Mouse (Mus musculus) hindbrain, embryonic 14.5 days (tissue): ENCODE measurements around the gene Tceanc2. TPM values are rescaled to one million over a fixed set of nuclear protein-coding genes. Genes with fewer than 3 reads are reported as not detected.

Experiments used
- ATAC-seq: fragments of 200-750 bp; cut with Nextera tagmentation; 2 replicates; pipeline ENCODE4 v1.8.0; 2017; ENCODE audit warnings: moderate number of reproducible peaks, mild to moderate bottlenecking, moderate TSS enrichment, moderate library complexity; ENCODE audit not compliant: low FRiP score
- DNase-seq: peaks from one replicate; pipeline ENCODE4 v3.0.0-alpha.2; 2015; ENCODE audit warnings: low spot score
- H3K27ac ChIP-seq: fragments of 300-500 bp; sonication (generic); 2 replicates; pipeline ENCODE4 v1.5.1; 2014; ENCODE audit warnings: mild to moderate bottlenecking, moderate library complexity
- H3K27me3 ChIP-seq: fragments of 300-500 bp; sonication (generic); 2 replicates; pipeline ENCODE4 v1.6.1; 2014; ENCODE audit warnings: mild to moderate bottlenecking, low read length, mixed read lengths; ENCODE audit not compliant: control insufficient read depth, insufficient read depth
- H3K36me3 ChIP-seq: fragments of 300-500 bp; sonication (generic); replicated peaks from 2 replicates; pipeline ENCODE4 v1.6.1; 2014; ENCODE audit not compliant: control insufficient read depth, insufficient read depth
- H3K4me1 ChIP-seq: fragments of 300-500 bp; sonication (generic); replicated peaks from 2 replicates; pipeline ENCODE4 v1.6.1; 2014; ENCODE audit warnings: antibody characterized with exemption, low read length, mixed read lengths; ENCODE audit not compliant: control insufficient read depth, insufficient read depth
- H3K4me2 ChIP-seq: fragments of 300-500 bp; sonication (generic); replicated peaks from 2 replicates; pipeline ENCODE4 v1.6.1; 2014; ENCODE audit warnings: mild to moderate bottlenecking, moderate library complexity
- H3K4me3 ChIP-seq: fragments of 300-500 bp; sonication (generic); replicated peaks from 2 replicates; pipeline ENCODE4 v1.5.1; 2014; ENCODE audit warnings: mild to moderate bottlenecking, low read length
- H3K9ac ChIP-seq: fragments of 300-500 bp; sonication (generic); 2 replicates; pipeline ENCODE4 v1.6.1; 2014
- H3K9me3 ChIP-seq: fragments of 300-500 bp; sonication (generic); 2 replicates; pipeline ENCODE4 v1.6.1; 2016; ENCODE audit warnings: low read length; ENCODE audit not compliant: control insufficient read depth
- WGBS: fragments of 180-500 bp; shearing (Covaris S2); extraction: QIAGEN DNeasy Blood & Tissue Kit; methylation state at CpG from one replicate; pipeline ENCODE4 v1.1.7; 2014; 5-methylcytosine and 5-hydroxymethylcytosine counted together
- polyA plus RNA-seq: library from polyadenylated mRNA; unstranded; fragments of >200 nt; fragmentation: Nextera tagmentation; extraction: Ambion mirVana; gene quantifications from 2 replicates; pipeline ENCODE4 v1.2.1, GENCODE M21; 2014

Tceanc2 gene
- polyA plus RNA-seq, 1 experiment from 2014 or later: 22.9 TPM

GRCm38 (mm10) chr4:107163341-107163740 is 15.6 kb downstream of the Tceanc2 start:
- DNase-seq: no peak
- H3K27me3 ChIP-seq: no peaks in the 10 kb centered on the region

GRCm38 (mm10) chr4:107160181-107160580 is 18.7 kb downstream of the Tceanc2 start:
- no peak overlapping the region for H3K9ac ChIP-seq
- H3K27me3 ChIP-seq: no peaks in the 10 kb centered on the region
- ATAC-seq: no peak
- H3K4me3 ChIP-seq: no peak overlapping the region
- no peaks in the 10 kb centered on the region for H3K4me1 ChIP-seq
- no peak overlapping the region for H3K27ac ChIP-seq
- no peak for DNase-seq
- H3K4me2 ChIP-seq: no peak overlapping the region
- WGBS: 94% methylated on average over 8 of the region's 8 CpGs
- no peaks in the 10 kb centered on the region for H3K9me3 ChIP-seq
- peaks cover 17% of the 10 kb centered on the region for H3K36me3 ChIP-seq

More at GRCm38 (mm10) chr4:107163341-107163740, 15.6 kb downstream of the Tceanc2 start:
- Histone ChIP-seq H3K9me3 (no peaks in the 10 kb centered on the region), H3K36me3 (peaks cover 24% of the 10 kb centered on the region), H3K9ac (no peak overlapping the region), H3K4me2 (no peak overlapping the region), H3K4me3 (no peak overlapping the region), H3K4me1 (no peaks in the 10 kb centered on the region), H3K27ac (no peak overlapping the region)
- 90% methylated on average over 10 of the region's 10 CpGs for WGBS
- no peak for ATAC-seq

- ATAC-seq (no peak), DNase-seq (no peak)
- no peaks in the 10 kb centered on the region for H3K4me1 ChIP-seq
- H3K9ac ChIP-seq: no peak overlapping the region
- H3K4me3 ChIP-seq: no peak overlapping the region
- no peak overlapping the region for H3K4me2 ChIP-seq
- WGBS: 94% methylated on average over 11 of the region's 11 CpGs
- H3K27ac ChIP-seq: no peak overlapping the region
- H3K27me3 ChIP-seq: no peaks in the 10 kb centered on the region
- no peaks in the 10 kb centered on the region for H3K9me3 ChIP-seq
- H3K36me3 ChIP-seq: peaks cover 9% of the 10 kb centered on the region
Measured at GRCm38 (mm10) chr4:107159166-107159773, 19.6 kb downstream of the Tceanc2 start.

- Histone ChIP-seq H3K4me2 (no peak overlapping the region), H3K27me3 (no peaks in the 10 kb centered on the region), H3K4me3 (no peak overlapping the region), H3K4me1 (no peaks in the 10 kb centered on the region), H3K9ac (no peak overlapping the region), H3K9me3 (no peaks in the 10 kb centered on the region), H3K36me3 (peaks cover 8% of the 10 kb centered on the region), H3K27ac (no peak overlapping the region)
- ATAC-seq (no peak), DNase-seq (no peak)
- 85% methylated on average over 4 of the region's 4 CpGs for WGBS
Measured at GRCm38 (mm10) chr4:107156983-107157401, 21.9 kb downstream of the Tceanc2 start.

- Histone ChIP-seq H3K9ac (no peak overlapping the region), H3K27ac (no peak overlapping the region), H3K4me1 (no peaks in the 10 kb centered on the region), H3K4me2 (no peak overlapping the region), H3K27me3 (no peaks in the 10 kb centered on the region), H3K36me3 (peaks cover 5% of the 10 kb centered on the region), H3K9me3 (no peaks in the 10 kb centered on the region), H3K4me3 (no peak overlapping the region)
- 82% methylated on average over 8 of the region's 8 CpGs for WGBS
- no peak for ATAC-seq
- no peak for DNase-seq
Measured at GRCm38 (mm10) chr4:107152571-107152970, 26.3 kb downstream of the Tceanc2 start.

GRCm38 (mm10) chr4:107150991-107151390 is 27.9 kb downstream of the Tceanc2 start:
- Histone ChIP-seq H3K27me3 (no peaks in the 10 kb centered on the region), H3K4me3 (no peak overlapping the region), H3K36me3 (peaks cover 17% of the 10 kb centered on the region), H3K9ac (no peak overlapping the region), H3K9me3 (no peaks in the 10 kb centered on the region), H3K27ac (no peak overlapping the region), H3K4me1 (no peaks in the 10 kb centered on the region), H3K4me2 (no peak overlapping the region)
- 84% methylated on average over 6 of the region's 6 CpGs for WGBS
- DNase-seq (no peak), ATAC-seq (no peak)

GRCm38 (mm10) chr4:107143511-107143910 is 35.4 kb downstream of the Tceanc2 start:
- no peaks in the 10 kb centered on the region for H3K9me3 ChIP-seq
- H3K4me2 ChIP-seq: no peak overlapping the region
- H3K9ac ChIP-seq: no peak overlapping the region
- no peak for DNase-seq
- no peaks in the 10 kb centered on the region for H3K27me3 ChIP-seq
- no peak overlapping the region for H3K4me3 ChIP-seq
- ATAC-seq: no peak
- peaks cover 17% of the 10 kb centered on the region for H3K36me3 ChIP-seq
- 87% methylated on average over 8 of the region's 8 CpGs for WGBS
- H3K27ac ChIP-seq: no peak overlapping the region
- H3K4me1 ChIP-seq: peaks cover 23% of the 10 kb centered on the region

- DNase-seq (no peak), ATAC-seq (no peak)
- Histone ChIP-seq H3K4me2 (no peak overlapping the region), H3K27ac (peak overlapping the region; percentile 76), H3K4me1 (peaks cover 32% of the 10 kb centered on the region), H3K27me3 (no peaks in the 10 kb centered on the region), H3K9ac (peak overlapping the region; percentile 37), H3K36me3 (no peaks in the 10 kb centered on the region), H3K4me3 (no peak overlapping the region), H3K9me3 (no peaks in the 10 kb centered on the region)
- WGBS: 41% methylated on average over 13 of the region's 13 CpGs
Measured at GRCm38 (mm10) chr4:107139836-107140631, 38.9 kb downstream of the Tceanc2 start.

- H3K4me3 ChIP-seq: no peak overlapping the region
- 25% methylated on average over 37 of the region's 37 CpGs for WGBS
- DNase-seq (peak; percentile 49), ATAC-seq (peak; percentile 49; the same call in 1 of the 2 replicates)
- peaks cover 28% of the 10 kb centered on the region for H3K4me1 ChIP-seq
- no peaks in the 10 kb centered on the region for H3K9me3 ChIP-seq
- H3K9ac ChIP-seq: peak overlapping the region; percentile 13; the same call in 1 of the 2 replicates
- no peaks in the 10 kb centered on the region for H3K27me3 ChIP-seq
- H3K4me2 ChIP-seq: 0 out of 2 replicates have a peak overlapping the region, but pooled peaks have one; percentile 11
- peak overlapping the region; percentile 76 for H3K27ac ChIP-seq
- H3K36me3 ChIP-seq: no peaks in the 10 kb centered on the region
Measured at GRCm38 (mm10) chr4:107138948-107139835, 39.7 kb downstream of the Tceanc2 start.
